Mouse (Mus musculus) ZHBTc4 (cell line): ENCODE data around the gene Pop4.

Source experiments
- DNase-seq: peaks from one replicate; pipeline ENCODE4 v3.0.0-alpha.2; 2011; ENCODE audit warnings: low read depth, low spot score

Gene Pop4

DNA sequence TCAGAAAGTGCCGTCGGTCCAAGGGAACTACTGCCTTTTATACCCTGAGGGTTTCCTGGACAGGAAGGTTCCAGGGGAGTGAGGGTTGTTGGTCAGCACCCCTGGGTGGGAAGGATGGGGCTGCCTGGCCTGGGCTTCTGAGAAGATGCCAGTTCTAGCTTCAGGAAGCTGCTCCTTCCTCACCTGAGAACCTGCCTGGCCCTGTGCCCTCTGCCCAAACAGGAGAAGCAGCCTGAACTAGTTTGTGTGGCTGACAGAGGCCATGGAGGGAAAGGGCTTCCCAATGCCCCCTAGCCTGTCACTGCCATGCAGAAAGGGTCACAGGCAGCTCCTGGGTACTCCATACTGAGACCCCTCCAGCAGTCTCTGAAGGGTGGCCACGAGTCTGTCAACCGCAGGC, 51.7 kb downstream of the Pop4 start:
- DNase-seq = no peak

DNA sequence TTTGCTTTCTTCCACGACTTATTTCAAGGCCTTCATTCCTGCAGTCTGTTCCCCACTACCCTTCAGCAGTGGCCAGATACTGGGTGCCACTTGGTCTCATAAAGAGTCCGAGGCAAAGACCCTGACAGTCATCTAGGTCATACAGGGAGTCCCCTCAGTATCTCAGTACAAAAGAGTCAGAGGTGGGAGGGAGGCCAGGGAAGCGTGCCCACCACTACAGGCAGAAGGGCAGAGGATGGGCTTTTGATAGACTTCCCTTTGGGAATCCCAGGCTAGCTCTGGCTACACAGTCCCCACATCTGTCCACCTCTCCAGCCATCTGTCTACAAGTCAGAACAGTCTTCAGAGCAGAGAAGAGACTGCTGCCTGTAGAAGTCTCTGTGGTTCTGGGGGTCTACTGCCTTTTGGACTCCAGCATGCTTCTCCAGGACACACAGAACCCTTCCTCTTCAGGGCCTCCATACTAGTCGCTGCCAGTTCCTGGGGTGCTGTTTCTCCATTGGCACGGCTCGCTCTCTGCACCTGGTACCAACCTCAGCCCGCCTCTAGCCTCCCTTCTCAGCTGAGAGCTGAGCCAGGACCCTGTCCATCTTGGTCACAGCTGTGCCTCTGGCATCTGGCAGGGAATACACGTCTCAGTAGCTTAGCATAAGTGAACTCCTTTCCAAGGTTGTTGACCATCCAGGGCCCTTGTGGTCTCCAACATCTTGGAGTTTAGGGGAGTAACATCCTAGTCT, 52.4 kb downstream of the Pop4 start:
- no peak for DNase-seq

DNA sequence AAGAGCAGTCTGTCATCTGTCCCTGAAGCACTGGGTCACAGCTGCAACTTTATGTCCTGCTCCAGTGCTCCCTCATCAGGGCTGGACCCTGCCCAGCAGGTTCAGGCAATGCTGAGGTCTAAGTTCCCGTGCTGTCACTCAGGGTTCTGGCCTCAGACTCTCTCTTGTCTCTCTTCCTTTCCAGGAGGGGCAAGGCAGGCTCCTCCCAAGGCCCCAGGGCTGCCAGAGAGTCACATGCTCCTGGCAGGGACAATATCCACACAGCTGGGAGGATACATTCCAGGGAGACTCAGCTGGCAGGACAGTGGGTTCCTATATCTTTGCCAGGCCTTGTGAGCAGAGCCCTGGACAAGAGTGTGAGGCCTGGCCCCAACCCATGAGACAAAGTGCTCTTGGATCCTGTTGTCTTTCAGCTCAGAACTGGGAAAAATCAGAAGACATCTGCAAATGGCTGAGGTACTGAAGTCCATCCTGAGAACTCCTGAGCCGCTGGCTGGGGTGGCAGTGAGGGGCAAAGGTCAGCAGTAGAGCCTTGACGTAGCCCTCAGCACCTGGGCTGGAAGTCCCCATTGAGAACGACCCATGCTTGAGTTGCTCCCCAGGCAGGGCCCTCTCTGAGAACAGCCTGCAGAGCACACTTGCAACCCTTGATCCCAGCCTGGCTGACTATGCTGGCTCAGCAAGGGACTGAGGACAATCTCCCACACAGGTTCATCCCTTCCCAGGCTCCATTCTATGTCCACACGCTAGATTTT, 53.6 kb downstream of the Pop4 start:
- peak; percentile 59 for DNase-seq

DNA sequence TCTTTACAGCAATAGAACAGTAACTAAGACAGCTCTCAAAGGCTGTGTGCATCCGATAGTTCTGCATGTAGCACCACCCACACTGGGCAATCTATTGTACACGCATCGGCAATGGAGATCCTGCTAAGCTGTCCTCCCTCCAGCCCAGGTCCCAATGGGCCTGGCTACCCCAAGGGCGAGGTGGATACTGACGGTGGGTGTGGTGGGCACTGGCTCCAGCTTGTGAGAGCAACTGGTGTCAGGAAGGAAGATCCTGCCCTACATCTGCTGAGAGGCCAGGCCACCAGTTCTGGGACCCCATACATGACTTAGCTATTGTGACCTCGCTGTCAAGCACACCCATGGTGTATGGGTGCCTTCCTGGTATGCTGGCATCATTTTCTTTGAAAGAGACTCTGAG, 55.5 kb downstream of the Pop4 start:
- no peak for DNase-seq

DNA sequence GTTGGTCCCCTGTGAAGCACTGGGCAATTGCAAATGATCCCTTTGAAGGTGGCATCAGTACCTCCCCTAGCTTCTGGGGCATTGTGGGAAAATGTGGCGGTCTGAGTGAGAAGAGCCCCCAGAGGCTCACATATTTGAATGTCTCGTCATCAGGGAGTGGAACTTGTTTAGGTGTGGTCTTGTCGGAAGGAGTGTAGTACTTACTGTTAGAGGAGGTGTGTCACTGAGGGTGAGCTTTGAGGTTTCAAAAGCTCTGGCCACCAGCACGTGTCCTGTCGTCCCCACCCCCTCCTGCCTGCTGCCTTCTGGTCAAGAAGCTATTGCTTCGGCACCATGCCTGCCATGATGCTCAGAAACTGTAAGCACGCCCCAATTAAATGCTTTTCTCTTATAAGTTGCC, 55.9 kb downstream of the Pop4 start:
- DNase-seq = no peak

DNA sequence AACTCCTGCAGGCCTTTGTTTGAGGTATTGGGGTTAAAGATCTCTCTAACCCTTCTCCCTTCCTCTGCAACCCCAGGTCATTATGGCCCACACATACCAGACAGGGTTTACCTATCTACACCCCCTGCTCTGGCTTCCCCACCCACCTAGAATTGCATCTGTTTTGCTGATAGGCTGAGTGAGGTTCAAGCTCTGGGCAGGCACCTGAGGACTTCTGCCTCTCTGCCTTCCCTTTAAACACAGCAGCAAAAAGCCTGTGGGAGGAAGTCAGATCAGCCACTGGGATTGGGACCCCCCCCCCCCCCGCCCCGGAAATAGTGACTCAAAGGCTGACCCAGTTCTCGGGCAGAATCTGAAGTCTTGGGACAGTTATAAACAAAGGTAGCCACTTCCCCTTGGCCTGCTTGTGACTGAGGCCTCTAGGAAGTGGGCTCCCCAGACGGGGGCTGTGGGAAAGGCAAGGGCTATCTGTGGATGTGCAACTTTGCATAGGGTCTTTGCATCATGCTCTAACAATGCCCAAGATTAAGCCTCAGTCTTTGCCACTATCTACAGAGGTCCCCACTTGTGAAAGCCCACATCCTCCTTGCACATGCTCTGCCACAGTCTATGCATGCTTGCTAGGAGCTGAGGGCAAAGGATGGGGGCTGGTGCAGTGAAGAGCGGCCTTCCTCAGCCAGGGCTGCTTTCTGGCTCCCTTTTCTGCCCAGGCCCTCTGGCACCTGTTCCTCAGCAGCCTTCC, 56.6 kb downstream of the Pop4 start:
- DNase-seq = no peak

DNA sequence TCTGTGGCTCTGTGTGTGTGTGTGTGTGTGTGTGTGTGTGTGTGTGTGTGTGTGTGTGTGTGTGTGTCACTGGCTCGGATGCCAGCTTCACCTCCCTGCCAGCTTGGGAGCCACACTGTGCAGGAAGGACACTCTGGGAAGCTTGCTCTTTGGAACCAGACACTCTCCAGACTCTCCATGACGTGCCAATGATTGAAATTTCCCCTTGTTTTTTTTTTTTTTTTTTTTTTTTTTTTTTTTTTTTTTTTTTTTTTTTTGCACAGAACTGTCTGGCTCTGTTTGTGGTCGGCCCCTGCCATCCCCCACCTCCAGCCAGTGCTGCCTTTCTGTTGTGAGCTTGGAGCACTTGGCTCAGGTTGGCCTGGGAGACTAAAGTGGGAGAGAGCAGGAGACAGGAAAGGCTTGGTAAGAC, 58.6 kb downstream of the Pop4 start:
- no peak for DNase-seq
